Mouse (Mus musculus) adrenal gland, postnatal 14 days (tissue): Measurements from ENCODE around the gene Chrne. TPM values are rescaled to one million over a fixed set of nuclear protein-coding genes. Genes with fewer than 3 reads are reported as not detected.

Source experiments
- DNase-seq: peaks from one replicate; pipeline ENCODE4 v3.0.0; 2021; ENCODE audit warnings: mixed read lengths
- long read RNA-seq, 2 experiments: library from polyadenylated mRNA; stranded (forward); transcript quantifications; one replicate each; pipeline ENCODE4 v2.0.0; 2021
- total RNA-seq: library from RNA; stranded (reverse); gene quantifications from 2 replicates; pipeline ENCODE4 v1.2.3, GENCODE M21; 2021

Gene Chrne
- total RNA-seq = not detected in 2 replicates
- long read RNA-seq, experiment 1 = 0 reads
- long read RNA-seq, experiment 2 = 0 reads

- no peak for DNase-seq
These were observed at the start of gene Chrne for GRCm38 (mm10) chr11:70619101-70619500. Chrne (minus strand) TSS chr11:70619216.

- peak; percentile 87 for DNase-seq
These were observed 49.3 kb upstream of the Chrne start for GRCm38 (mm10) chr11:70668335-70668770.

GRCm38 (mm10) chr11:70667271-70668150 is 48.5 kb upstream of the Chrne start:
- DNase-seq = no peak

- DNase-seq = no peak
These were observed 47.7 kb upstream of the Chrne start for GRCm38 (mm10) chr11:70666687-70667086.

GRCm38 (mm10) chr11:70664741-70665140 is 45.7 kb upstream of the Chrne start:
- DNase-seq = no peak

- no peak for DNase-seq
These were observed 44.9 kb upstream of the Chrne start for GRCm38 (mm10) chr11:70663957-70664356.

- no peak for DNase-seq
These were observed 44.1 kb upstream of the Chrne start for GRCm38 (mm10) chr11:70663101-70663500.

GRCm38 (mm10) chr11:70660571-70660970 is 41.6 kb upstream of the Chrne start:
- no peak for DNase-seq

- no peak for DNase-seq
These were observed 39.9 kb upstream of the Chrne start for GRCm38 (mm10) chr11:70658942-70659341.

GRCm38 (mm10) chr11:70658521-70658920 is 39.5 kb upstream of the Chrne start:
- DNase-seq = no peak

GRCm38 (mm10) chr11:70657991-70658390 is 39.0 kb upstream of the Chrne start:
- no peak for DNase-seq

- no peak for DNase-seq
These were observed 38.6 kb upstream of the Chrne start for GRCm38 (mm10) chr11:70657573-70657972.

GRCm38 (mm10) chr11:70656964-70657363 is 37.9 kb upstream of the Chrne start, which contains the start of gene Eno3:
Eno3 (plus strand) TSS chr11:70657202.
- peak; percentile 50 for DNase-seq

- DNase-seq = peak; percentile 56
These were observed 37.5 kb upstream of the Chrne start for GRCm38 (mm10) chr11:70656456-70656927.

GRCm38 (mm10) chr11:70655571-70656455 is 36.8 kb upstream of the Chrne start:
- peak; percentile 79 for DNase-seq

- DNase-seq = peak; percentile 94
These were observed 36.0 kb upstream of the Chrne start for GRCm38 (mm10) chr11:70654923-70655570.

- peak; percentile 90 for DNase-seq
These were observed 35.3 kb upstream of the Chrne start, which contains the start of gene Pfn1 for GRCm38 (mm10) chr11:70654198-70654922. Pfn1 (minus strand) TSS chr11:70654644.

GRCm38 (mm10) chr11:70653345-70654197 is 34.6 kb upstream of the Chrne start:
- DNase-seq = peak; percentile 85

GRCm38 (mm10) chr11:70652884-70653344 is 33.9 kb upstream of the Chrne start:
- DNase-seq = no peak
